Comparison of ENCODE assay signal across 17 mouse cellular contexts in genomic region chr17:33899642-33900041, GRCm38 (mm10). TPM values are rescaled to one million over a fixed set of nuclear protein-coding genes. Genes with fewer than 3 reads are reported as not detected.
DNase-seq lines count a peak whose midpoint lies in the region; ATAC-seq and TF ChIP-seq lines count a peak whose summit lies in the region.
"Had no signal": no experiment of that assay in that cellular context is flagged by ENCODE, and none has a peak within 500 bp of the region (broad histone marks: within the 10 kb centered on the region; RNA-seq: fewer than 3 reads in every experiment).

No protein-coding gene starts in this region.

- H3K9me3 ChIP-seq in ES-Bruce4 (replicated peaks; ENCODE audit: control insufficient read depth, insufficient read depth, low read length, poor library complexity, severe bottlenecking): no peaks in the 10 kb centered on the region
- H3K9me3 ChIP-seq in liver, embryonic 15.5 days (replicated peaks): no peaks in the 10 kb centered on the region
- H3K9me3 ChIP-seq: hindbrain, embryonic 15.5 days; midbrain, embryonic 15.5 days had no signal

- 8% methylated on average over 4 of the region's 4 CpGs for WGBS in liver, embryonic 15.5 days (ENCODE audit: insufficient replicate concordance)

- H3K4me3 ChIP-seq in ES-Bruce4 (ENCODE audit: low read depth, low read length): no peak overlapping the region
- H3K4me3 ChIP-seq in liver, embryonic 15.5 days (replicated peaks): no peak overlapping the region
- H3K4me3 ChIP-seq: erythroblast, embryonic 14.5 days; hindbrain, embryonic 15.5 days; midbrain, embryonic 15.5 days had no signal

- ATAC-seq in common myeloid progenitor, adult 5-6 weeks (replicated peaks; ENCODE audit: low read depth, poor library complexity, severe bottlenecking): peak; percentile 52; the same call in 1 of the 2 replicates
- peak; percentile 78 for ATAC-seq in liver, embryonic 15.5 days (ENCODE audit: insufficient read depth)
- ATAC-seq: CD4-positive, CD25-positive, alpha-beta regulatory T cell, adult 4 months; forebrain, embryonic 16.5 days; midbrain, embryonic 15.5 days had no signal

- peak; percentile 26 for DNase-seq in 416B (ENCODE audit: low read depth)
- DNase-seq in adrenal gland, postnatal 10 days: no peak
- DNase-seq in gastrocnemius, postnatal 36 days: no peak
- DNase-seq in right cerebral cortex, adult 18-20 months: no peak
- DNase-seq: adrenal gland, adult 2 months; gastrocnemius, postnatal 25 days; kidney, adult 11 months; kidney, postnatal 25 days had no signal

- no peak for TF ChIP-seq POLR2A in ES-Bruce4 (IDR thresholded peaks at IDR 0.05; ENCODE audit: insufficient read depth, low read length)

- no peaks in the 10 kb centered on the region for H3K27me3 ChIP-seq in ES-Bruce4 (ENCODE audit: control insufficient read depth, insufficient read depth, low read length, poor library complexity, severe bottlenecking)
- no peaks in the 10 kb centered on the region for H3K27me3 ChIP-seq in liver, embryonic 15.5 days
- H3K27me3 ChIP-seq: hindbrain, embryonic 15.5 days; midbrain, embryonic 15.5 days had no signal

- H3K9ac ChIP-seq in ES-Bruce4 (ENCODE audit: low read depth, poor library complexity, severe bottlenecking): peak overlapping the region; percentile 64
- H3K9ac ChIP-seq in liver, embryonic 15.5 days: peak overlapping the region; percentile 30; the same call in 1 of the 2 replicates
- H3K9ac ChIP-seq: hindbrain, embryonic 15.5 days; midbrain, embryonic 15.5 days had no signal

- no peak for TF ChIP-seq EP300 in ES-Bruce4 (IDR thresholded peaks at IDR 0.05; ENCODE audit: insufficient read depth, low read depth, low read length)

- H3K4me1 ChIP-seq in ES-Bruce4 (ENCODE audit: control insufficient read depth, insufficient read depth, low read length): peaks cover 10% of the 10 kb centered on the region
- peaks cover 74% of the 10 kb centered on the region for H3K4me1 ChIP-seq in liver, embryonic 15.5 days (replicated peaks)
- H3K4me1 ChIP-seq: hindbrain, embryonic 15.5 days; midbrain, embryonic 15.5 days had no signal

- H3K27ac ChIP-seq in ES-Bruce4 (ENCODE audit: insufficient read depth, low read length): peak overlapping the region; percentile 92
- peak overlapping the region; percentile 90 for H3K27ac ChIP-seq in liver, embryonic 15.5 days (replicated peaks)
- H3K27ac ChIP-seq: hindbrain, embryonic 15.5 days; midbrain, embryonic 15.5 days had no signal

- no peaks in the 10 kb centered on the region for H3K36me3 ChIP-seq in ES-Bruce4 (ENCODE audit: control insufficient read depth, insufficient read depth, low read length, poor library complexity, severe bottlenecking)
- no peaks in the 10 kb centered on the region for H3K36me3 ChIP-seq in liver, embryonic 15.5 days (replicated peaks)
- H3K36me3 ChIP-seq: hindbrain, embryonic 15.5 days; midbrain, embryonic 15.5 days had no signal

- H3K4me2 ChIP-seq in liver, embryonic 15.5 days: peak overlapping the region; percentile 32
- H3K4me2 ChIP-seq: hindbrain, embryonic 15.5 days; midbrain, embryonic 15.5 days had no signal

- intact Hi-C loops in gastrocnemius, postnatal 36 days (cut with DNase I): no loop called here

- no peak for TF ChIP-seq CTCF in ES-Bruce4 (IDR thresholded peaks at IDR 0.05; ENCODE audit: low read depth, low read length)

RNA-seq across cellular contexts. Expression of gene Platr17, which starts 5.3 kb away (rescaled TPM):
- polyA plus RNA-seq in ES-Bruce4 (2011; ENCODE audit: insufficient read depth, insufficient read length, low read depth, missing spikeins): 16.7 and 19.1 TPM in 2 replicates
- total RNA-seq in common myeloid progenitor, adult 5-6 weeks (2017): 1.2 and 1.5 TPM in 2 replicates
- polyA plus RNA-seq in liver, embryonic 15.5 days (2015; fragmentation: Nextera tagmentation; extraction: Ambion mirVana): 0.35 and 0.38 TPM in 2 replicates
- not detected for total RNA-seq in adrenal gland, postnatal 10 days (2021)
- not detected for total RNA-seq in gastrocnemius, postnatal 36 days (2021)
- total RNA-seq: adrenal gland, adult 2 months; gastrocnemius, postnatal 25 days; layer of hippocampus, postnatal 25 days had no signal
- polyA plus RNA-seq: adrenal gland, adult 2 months; erythroblast, embryonic 14.5 days had no signal

RNA-seq across cellular contexts. Expression of gene Kifc1, which starts 9.2 kb away (rescaled TPM):
- polyA plus RNA-seq in ES-Bruce4 (2011; ENCODE audit: insufficient read depth, insufficient read length, low read depth, missing spikeins): 155 and 186 TPM in 2 replicates
- 29.6 and 37.5 TPM in 2 replicates for total RNA-seq in common myeloid progenitor, adult 5-6 weeks (2017)
- 7.5 and 8.3 TPM in 2 replicates for polyA plus RNA-seq in liver, embryonic 15.5 days (2015; fragmentation: Nextera tagmentation; extraction: Ambion mirVana)
- total RNA-seq in adrenal gland, postnatal 10 days (2021): 10 to 100 TPM; 13.4 to 15.8 TPM
- 1 to 10 TPM in 1 of 2 experiments, under 1 TPM in 1; 0.74 to 1.1 TPM for total RNA-seq in gastrocnemius, postnatal 36 days (2021)

RNA-seq across cellular contexts. Expression of gene Daxx, which starts 9.6 kb away (rescaled TPM):
- 40.2 and 42.3 TPM in 2 replicates for polyA plus RNA-seq in ES-Bruce4 (2011; ENCODE audit: insufficient read depth, insufficient read length, low read depth, missing spikeins)
- total RNA-seq in common myeloid progenitor, adult 5-6 weeks (2017): 24.1 and 44.4 TPM in 2 replicates
- 18.7 and 20.4 TPM in 2 replicates for polyA plus RNA-seq in liver, embryonic 15.5 days (2015; fragmentation: Nextera tagmentation; extraction: Ambion mirVana)
- 10 to 100 TPM; 25.4 to 26.3 TPM for total RNA-seq in adrenal gland, postnatal 10 days (2021)
- total RNA-seq in gastrocnemius, postnatal 36 days (2021): 10 to 100 TPM in 1 of 2 experiments, 1 to 10 TPM in 1; 9.3 to 11.3 TPM

RNA-seq across cellular contexts. Expression of gene Tapbp, which starts 16.1 kb away (rescaled TPM):
- 81.0 and 97.3 TPM in 2 replicates for polyA plus RNA-seq in ES-Bruce4 (2011; ENCODE audit: insufficient read depth, insufficient read length, low read depth, missing spikeins)
- 42.2 and 56.4 TPM in 2 replicates for total RNA-seq in common myeloid progenitor, adult 5-6 weeks (2017)
- 33.3 and 35.7 TPM in 2 replicates for polyA plus RNA-seq in liver, embryonic 15.5 days (2015; fragmentation: Nextera tagmentation; extraction: Ambion mirVana)
- 100 to 1,000 TPM; 131 to 150 TPM for total RNA-seq in adrenal gland, postnatal 10 days (2021)
- 10 to 100 TPM; 31.8 to 34.7 TPM for total RNA-seq in gastrocnemius, postnatal 36 days (2021)

RNA-seq across cellular contexts. Expression of gene Zbtb22, which starts 16.1 kb away (rescaled TPM):
- polyA plus RNA-seq in ES-Bruce4 (2011; ENCODE audit: insufficient read depth, insufficient read length, low read depth, missing spikeins): 14.8 and 20.7 TPM in 2 replicates
- 16.6 and 24.1 TPM in 2 replicates for total RNA-seq in common myeloid progenitor, adult 5-6 weeks (2017)
- polyA plus RNA-seq in liver, embryonic 15.5 days (2015; fragmentation: Nextera tagmentation; extraction: Ambion mirVana): 8.2 and 9.8 TPM in 2 replicates
- 10 to 100 TPM; 29.2 to 34.3 TPM for total RNA-seq in adrenal gland, postnatal 10 days (2021)
- total RNA-seq in gastrocnemius, postnatal 36 days (2021): 10 to 100 TPM; 12.6 to 16.6 TPM

Comparison
In these comparisons a context has a peak if more than half of its experiments do, and no peak if none do; other contexts are left out.
1. RNA of gene Kifc1, which starts 9.2 kb away (total RNA-seq): 29.6 to 37.5 TPM in common myeloid progenitor, adult 5-6 weeks and 13.4 to 15.8 TPM in adrenal gland, postnatal 10 days; 0.74 to 1.1 TPM in gastrocnemius, postnatal 36 days; every median in the first group is over 4 times any median in the second.